11 mouse cellular contexts compared by ENCODE assay signal in genomic region chr10:53527344-53527743, GRCm38 (mm10).
"Had no signal": no experiment of that assay in that cellular context is flagged by ENCODE, and none has a peak within 500 bp of the region (broad histone marks: within the 10 kb centered on the region; RNA-seq: fewer than 3 reads in every experiment).

No protein-coding gene starts in this region.

- H3K9me3 ChIP-seq: kidney, embryonic 15.5 days; liver, embryonic 13.5 days had no signal

- H3K36me3 ChIP-seq: kidney, embryonic 15.5 days; liver, embryonic 13.5 days had no signal

- H3K9ac ChIP-seq: kidney, embryonic 15.5 days; liver, embryonic 13.5 days had no signal

- DNase-seq: kidney, postnatal 14 days; kidney, postnatal 4 days; liver, embryonic 13.5 days; lung, adult 2 months; lung, postnatal 14 days; lung, postnatal 4 days; midbrain, embryonic 14.5 days; thymus, adult 18-20 months; thymus, postnatal 36 days had no signal

- H3K4me1 ChIP-seq: kidney, embryonic 15.5 days; liver, embryonic 13.5 days had no signal

- H3K4me2 ChIP-seq: kidney, embryonic 15.5 days; liver, embryonic 13.5 days; midbrain, embryonic 11.5 days had no signal

- H3K27me3 ChIP-seq: kidney, embryonic 15.5 days; liver, embryonic 13.5 days had no signal

- H3K27ac ChIP-seq: kidney, embryonic 15.5 days; liver, embryonic 13.5 days had no signal

- H3K4me3 ChIP-seq: kidney, embryonic 15.5 days; liver, embryonic 13.5 days had no signal
